Mouse (Mus musculus) neural tube, embryonic 13.5 days (tissue): ENCODE measurements around the gene Phyh. TPM values are rescaled to one million over a fixed set of nuclear protein-coding genes. Genes with fewer than 3 reads are reported as not detected.
"Not testable (repeated sequence)": the region's sequence is repeated elsewhere in the genome, so short reads cannot be mapped to it uniquely, and the experiment has no call there.

Source experiments
- ATAC-seq: fragments of 200-750 bp; cut with Nextera tagmentation; 2 replicates; pipeline ENCODE4 v1.8.0; 2017; ENCODE audit warnings: low read depth, mild to moderate bottlenecking, moderate TSS enrichment, moderate library complexity
- H3K27ac ChIP-seq: fragments of 300-500 bp; sonication (generic); replicated peaks from 2 replicates; pipeline ENCODE4 v1.5.1; 2015; ENCODE audit warnings: moderate library complexity, mild to moderate bottlenecking, inconsistent platforms
- H3K27me3 ChIP-seq: fragments of 300-500 bp; sonication (generic); 2 replicates; pipeline ENCODE4 v1.6.1; 2015; ENCODE audit warnings: mild to moderate bottlenecking, inconsistent platforms
- H3K36me3 ChIP-seq: fragments of 300-500 bp; sonication (generic); 2 replicates; pipeline ENCODE4 v1.6.1; 2015; ENCODE audit warnings: mild to moderate bottlenecking, inconsistent platforms
- H3K4me1 ChIP-seq: fragments of 300-500 bp; sonication (generic); replicated peaks from 2 replicates; pipeline ENCODE4 v1.6.1; 2015; ENCODE audit warnings: inconsistent platforms
- H3K4me2 ChIP-seq: fragments of 300-500 bp; sonication (generic); 2 replicates; pipeline ENCODE4 v1.6.1; 2015; ENCODE audit warnings: inconsistent platforms, mild to moderate bottlenecking, moderate library complexity
- H3K4me3 ChIP-seq: fragments of 300-500 bp; sonication (generic); 2 replicates; pipeline ENCODE4 v1.5.1; 2015; ENCODE audit warnings: mild to moderate bottlenecking, inconsistent platforms
- H3K9ac ChIP-seq: fragments of 300-500 bp; sonication (generic); 2 replicates; pipeline ENCODE4 v1.6.1; 2015; ENCODE audit warnings: moderate library complexity, mild to moderate bottlenecking, inconsistent platforms
- H3K9me3 ChIP-seq: fragments of 300-500 bp; sonication (generic); 2 replicates; pipeline ENCODE4 v1.6.1; 2016; ENCODE audit warnings: inconsistent platforms
- WGBS: fragments of 180-500 bp; shearing (Covaris S2); methylation state at CpG from one replicate; pipeline ENCODE4 v1.1.7; 2015; 5-methylcytosine and 5-hydroxymethylcytosine counted together
- polyA plus RNA-seq: library from polyadenylated mRNA; unstranded; fragments of >200 nt; fragmentation: Nextera tagmentation; extraction: Ambion mirVana; gene quantifications from 2 replicates; pipeline ENCODE4 v1.2.1, GENCODE M21; 2015

The Phyh gene
- polyA plus RNA-seq, 1 experiment from 2014 or later = 62.8 TPM

GRCm38 (mm10) chr2:4922476-4923164, 3.8 kb downstream of the Phyh start:
- Histone ChIP-seq H3K9ac (no peak overlapping the region), H3K36me3 (peaks cover 4% of the 10 kb centered on the region; the same call in 1 of the 2 replicates), H3K4me2 (no peak overlapping the region), H3K4me3 (no peak overlapping the region), H3K27me3 (no peaks in the 10 kb centered on the region), H3K4me1 (peaks cover 13% of the 10 kb centered on the region), H3K9me3 (no peaks in the 10 kb centered on the region), H3K27ac (no peak overlapping the region)
- WGBS = 75% methylated on average over 7 of the region's 7 CpGs
- no peak for ATAC-seq

- 96% methylated on average over 3 of the region's 3 CpGs for WGBS
- Histone ChIP-seq H3K27ac (no peak overlapping the region), H3K27me3 (no peaks in the 10 kb centered on the region), H3K36me3 (peaks cover 32% of the 10 kb centered on the region), H3K4me3 (no peak overlapping the region), H3K9me3 (no peaks in the 10 kb centered on the region), H3K9ac (no peak overlapping the region), H3K4me1 (no peaks in the 10 kb centered on the region), H3K4me2 (no peak overlapping the region)
- ATAC-seq = no peak
Observed at GRCm38 (mm10) chr2:4927391-4927790, 8.6 kb downstream of the Phyh start.

- Histone ChIP-seq H3K9me3 (no peaks in the 10 kb centered on the region), H3K36me3 (peaks cover 32% of the 10 kb centered on the region), H3K9ac (no peak overlapping the region), H3K27me3 (no peaks in the 10 kb centered on the region), H3K4me3 (no peak overlapping the region), H3K4me1 (no peaks in the 10 kb centered on the region), H3K4me2 (no peak overlapping the region), H3K27ac (no peak overlapping the region)
- WGBS = 93% methylated on average over 2 of the region's 2 CpGs
- ATAC-seq = no peak
Observed at GRCm38 (mm10) chr2:4929230-4929629, 10.4 kb downstream of the Phyh start.

- H3K9me3 ChIP-seq = no peaks in the 10 kb centered on the region
- H3K27ac ChIP-seq = no peak overlapping the region
- H3K36me3 ChIP-seq = peaks cover 48% of the 10 kb centered on the region
- no peaks in the 10 kb centered on the region for H3K27me3 ChIP-seq
- H3K4me2 ChIP-seq = no peak overlapping the region
- WGBS = 86% methylated on average over 9 of the region's 9 CpGs
- no peaks in the 10 kb centered on the region for H3K4me1 ChIP-seq
- no peak for ATAC-seq
- H3K9ac ChIP-seq = no peak overlapping the region
- H3K4me3 ChIP-seq = no peak overlapping the region
Observed at GRCm38 (mm10) chr2:4934516-4934915, 15.7 kb downstream of the Phyh start.

- no peaks in the 10 kb centered on the region for H3K4me1 ChIP-seq
- WGBS = 90% methylated on average over 7 of the region's 7 CpGs
- no peak overlapping the region for H3K9ac ChIP-seq
- no peak overlapping the region for H3K4me2 ChIP-seq
- H3K27ac ChIP-seq = no peak overlapping the region
- no peak overlapping the region for H3K4me3 ChIP-seq
- ATAC-seq = no peak
- H3K27me3 ChIP-seq = no peaks in the 10 kb centered on the region
- H3K36me3 ChIP-seq = peaks cover 32% of the 10 kb centered on the region
- H3K9me3 ChIP-seq = no peaks in the 10 kb centered on the region
Observed at GRCm38 (mm10) chr2:4937931-4938330, 19.1 kb downstream of the Phyh start.

- no peak overlapping the region for H3K4me2 ChIP-seq
- H3K9ac ChIP-seq = no peak overlapping the region
- peaks cover 31% of the 10 kb centered on the region for H3K36me3 ChIP-seq
- H3K27ac ChIP-seq = no peak overlapping the region
- H3K4me3 ChIP-seq = no peak overlapping the region
- 93% methylated on average over 11 of the region's 11 CpGs for WGBS
- no peaks in the 10 kb centered on the region for H3K27me3 ChIP-seq
- H3K9me3 ChIP-seq = peaks cover 8% of the 10 kb centered on the region
- ATAC-seq = no peak
- no peaks in the 10 kb centered on the region for H3K4me1 ChIP-seq
Observed at GRCm38 (mm10) chr2:4940861-4941260, 22.0 kb downstream of the Phyh start.

GRCm38 (mm10) chr2:4949691-4950090, 30.9 kb downstream of the Phyh start:
- 86% methylated on average over 8 of the region's 8 CpGs for WGBS
- H3K4me2 ChIP-seq, H3K9me3 ChIP-seq, H3K4me1 ChIP-seq, H3K9ac ChIP-seq, ATAC-seq, H3K27me3 ChIP-seq, H3K4me3 ChIP-seq, H3K36me3 ChIP-seq, H3K27ac ChIP-seq: not testable (repeated sequence)

GRCm38 (mm10) chr2:4950986-4951385, 32.2 kb downstream of the Phyh start:
- H3K4me2 ChIP-seq = no peak overlapping the region
- no peak overlapping the region for H3K9ac ChIP-seq
- H3K27me3 ChIP-seq = no peaks in the 10 kb centered on the region
- no peak overlapping the region for H3K4me3 ChIP-seq
- H3K9me3 ChIP-seq = no peaks in the 10 kb centered on the region
- H3K36me3 ChIP-seq = no peaks in the 10 kb centered on the region
- 89% methylated on average over 2 of the region's 2 CpGs for WGBS
- ATAC-seq = no peak
- H3K27ac ChIP-seq = no peak overlapping the region
- no peaks in the 10 kb centered on the region for H3K4me1 ChIP-seq

- Histone ChIP-seq H3K27ac (no peak overlapping the region), H3K27me3 (no peaks in the 10 kb centered on the region), H3K4me1 (no peaks in the 10 kb centered on the region), H3K9me3 (no peaks in the 10 kb centered on the region), H3K9ac (no peak overlapping the region), H3K4me2 (no peak overlapping the region), H3K36me3 (no peaks in the 10 kb centered on the region), H3K4me3 (no peak overlapping the region)
- no peak for ATAC-seq
- WGBS = 88% methylated on average over 6 of the region's 6 CpGs
Observed at GRCm38 (mm10) chr2:4954216-4954760, 35.5 kb downstream of the Phyh start.

GRCm38 (mm10) chr2:4958039-4958438, 39.2 kb downstream of the Phyh start:
- no peak overlapping the region for H3K4me2 ChIP-seq
- no peaks in the 10 kb centered on the region for H3K9me3 ChIP-seq
- ATAC-seq = no peak
- WGBS = 93% methylated on average over 12 of the region's 12 CpGs
- no peak overlapping the region for H3K9ac ChIP-seq
- no peaks in the 10 kb centered on the region for H3K36me3 ChIP-seq
- H3K4me3 ChIP-seq = no peak overlapping the region
- no peaks in the 10 kb centered on the region for H3K4me1 ChIP-seq
- no peaks in the 10 kb centered on the region for H3K27me3 ChIP-seq
- no peak overlapping the region for H3K27ac ChIP-seq

- H3K4me1 ChIP-seq = no peaks in the 10 kb centered on the region
- no peak overlapping the region for H3K4me3 ChIP-seq
- H3K9me3 ChIP-seq = no peaks in the 10 kb centered on the region
- 89% methylated on average over 2 of the region's 2 CpGs for WGBS
- H3K36me3 ChIP-seq = no peaks in the 10 kb centered on the region
- no peaks in the 10 kb centered on the region for H3K27me3 ChIP-seq
- no peak for ATAC-seq
- H3K4me2 ChIP-seq = no peak overlapping the region
- H3K27ac ChIP-seq = no peak overlapping the region
- no peak overlapping the region for H3K9ac ChIP-seq
Observed at GRCm38 (mm10) chr2:4967806-4968205, 49.0 kb downstream of the Phyh start.

GRCm38 (mm10) chr2:4969083-4969482, 50.3 kb downstream of the Phyh start:
- no peaks in the 10 kb centered on the region for H3K27me3 ChIP-seq
- H3K4me1 ChIP-seq = no peaks in the 10 kb centered on the region
- H3K27ac ChIP-seq = no peak overlapping the region
- no peak overlapping the region for H3K9ac ChIP-seq
- no peak overlapping the region for H3K4me3 ChIP-seq
- no peaks in the 10 kb centered on the region for H3K9me3 ChIP-seq
- no peak overlapping the region for H3K4me2 ChIP-seq
- no peaks in the 10 kb centered on the region for H3K36me3 ChIP-seq
- WGBS = 98% methylated on average over 1 of the region's 2 CpGs
- ATAC-seq = no peak

- Histone ChIP-seq H3K4me3 (no peak within 1 kb of the TSS), H3K9me3 (no peaks in the 10 kb centered on the region), H3K27me3 (no peaks in the 10 kb centered on the region), H3K27ac (no peak within 1 kb of the TSS), H3K4me2 (no peak within 1 kb of the TSS), H3K4me1 (no peaks in the 10 kb centered on the region), H3K9ac (no peak within 1 kb of the TSS), H3K36me3 (no peaks in the 10 kb centered on the region)
- no peak for ATAC-seq
- WGBS = 78% methylated on average over 5 of the region's 5 CpGs
Observed at GRCm38 (mm10) chr2:4975807-4976206, 57.0 kb downstream of the Phyh start, which contains the start of gene Ucma. Gene Ucma (plus strand): TSS chr2:4976122.
